ENCODE assay signal across 11 mouse cellular contexts in genomic region chr1:63899631-63900577, GRCm38 (mm10).
DNase-seq lines count a peak whose midpoint lies in the region; ATAC-seq lines count a peak whose summit lies in the region.
"Had no signal": no experiment of that assay in that cellular context is flagged by ENCODE, and none has a peak within 500 bp of the region (broad histone marks: within the 10 kb centered on the region; RNA-seq: fewer than 3 reads in every experiment).

No protein-coding gene starts in this region.

- no peak overlapping the region for H3K9ac ChIP-seq in forebrain, embryonic 14.5 days (ENCODE audit: low read length)
- no peak overlapping the region for H3K9ac ChIP-seq in forebrain, embryonic 12.5 days
- no peak overlapping the region for H3K9ac ChIP-seq in midbrain, embryonic 12.5 days (replicated peaks)
- no peak overlapping the region for H3K9ac ChIP-seq in midbrain, embryonic 14.5 days (replicated peaks; ENCODE audit: low read length)
- H3K9ac ChIP-seq: limb, embryonic 13.5 days had no signal

- peak; percentile 55 for DNase-seq in forebrain, embryonic 14.5 days (ENCODE audit: low spot score)
- DNase-seq in midbrain, embryonic 10.5 days (ENCODE audit: low spot score), result no peak
- peak; percentile 95 to 96 for DNase-seq in cerebellum, postnatal 10 days
- DNase-seq in midbrain, embryonic 14.5 days, result peak; percentile 59
- DNase-seq in natural killer cell, adult 2 months (ENCODE audit: low spot score in 2 of 2), result no peak

- 0 out of 2 replicates have a peak, but pooled peaks have one; percentile 20 for ATAC-seq in forebrain, embryonic 14.5 days
- no peak for ATAC-seq in forebrain, embryonic 12.5 days (ENCODE audit: low FRiP score)
- peak; percentile 70; the same call in 1 of the 2 replicates for ATAC-seq in midbrain, embryonic 12.5 days (ENCODE audit: low FRiP score, low read depth)
- ATAC-seq in midbrain, embryonic 14.5 days (ENCODE audit: low FRiP score, low TSS enrichment), result peak; percentile 34; the same call in 1 of the 2 replicates
- ATAC-seq in megakaryocyte progenitor cell, adult 5-6 weeks (replicated peaks; ENCODE audit: poor library complexity), result no peak

- peaks cover 11% of the 10 kb centered on the region for H3K4me1 ChIP-seq in forebrain, embryonic 14.5 days (ENCODE audit: control insufficient read depth, insufficient read depth, low read length)
- H3K4me1 ChIP-seq in forebrain, embryonic 12.5 days, result peaks cover 11% of the 10 kb centered on the region
- H3K4me1 ChIP-seq in midbrain, embryonic 12.5 days, result peaks cover 10% of the 10 kb centered on the region
- H3K4me1 ChIP-seq in midbrain, embryonic 10.5 days, result peaks cover 17% of the 10 kb centered on the region
- peaks cover 8% of the 10 kb centered on the region; the same call in 1 of the 2 replicates for H3K4me1 ChIP-seq in midbrain, embryonic 14.5 days (ENCODE audit: control insufficient read depth, insufficient read depth, low read length)
- H3K4me1 ChIP-seq: limb, embryonic 13.5 days had no signal

- H3K4me2 ChIP-seq in forebrain, embryonic 14.5 days (ENCODE audit: low read length), result no peak overlapping the region
- no peak overlapping the region for H3K4me2 ChIP-seq in forebrain, embryonic 12.5 days
- no peak overlapping the region for H3K4me2 ChIP-seq in midbrain, embryonic 12.5 days (replicated peaks)
- no peak overlapping the region for H3K4me2 ChIP-seq in midbrain, embryonic 14.5 days (ENCODE audit: low read length)
- H3K4me2 ChIP-seq: limb, embryonic 13.5 days had no signal

- H3K27ac ChIP-seq in forebrain, embryonic 14.5 days (ENCODE audit: low read depth, low read length), result no peak overlapping the region
- no peak overlapping the region for H3K27ac ChIP-seq in forebrain, embryonic 12.5 days
- H3K27ac ChIP-seq in midbrain, embryonic 12.5 days (replicated peaks), result no peak overlapping the region
- no peak overlapping the region for H3K27ac ChIP-seq in midbrain, embryonic 10.5 days (replicated peaks)
- no peak overlapping the region for H3K27ac ChIP-seq in midbrain, embryonic 14.5 days (replicated peaks; ENCODE audit: low read depth, low read length)
- H3K27ac ChIP-seq: heart, adult 2 months; limb, embryonic 13.5 days; stomach, postnatal 0 days had no signal

- no peaks in the 10 kb centered on the region for H3K9me3 ChIP-seq in forebrain, embryonic 14.5 days (replicated peaks; ENCODE audit: control insufficient read depth, low read length)
- no peaks in the 10 kb centered on the region for H3K9me3 ChIP-seq in forebrain, embryonic 12.5 days
- H3K9me3 ChIP-seq in midbrain, embryonic 12.5 days, result no peaks in the 10 kb centered on the region
- H3K9me3 ChIP-seq in midbrain, embryonic 10.5 days (replicated peaks), result no peaks in the 10 kb centered on the region
- no peaks in the 10 kb centered on the region for H3K9me3 ChIP-seq in midbrain, embryonic 14.5 days (ENCODE audit: control insufficient read depth, low read length)
- H3K9me3 ChIP-seq: limb, embryonic 13.5 days had no signal

- H3K27me3 ChIP-seq in forebrain, embryonic 14.5 days (replicated peaks; ENCODE audit: control insufficient read depth, insufficient read depth, low read length), result no peaks in the 10 kb centered on the region
- no peaks in the 10 kb centered on the region for H3K27me3 ChIP-seq in forebrain, embryonic 12.5 days
- peaks cover 55% of the 10 kb centered on the region for H3K27me3 ChIP-seq in midbrain, embryonic 12.5 days
- peaks cover 39% of the 10 kb centered on the region for H3K27me3 ChIP-seq in midbrain, embryonic 10.5 days (ENCODE audit: low read depth, poor library complexity, severe bottlenecking)
- 0 out of 2 replicates have a peak, but pooled peaks cover 17% of the 10 kb centered on the region for H3K27me3 ChIP-seq in midbrain, embryonic 14.5 days (ENCODE audit: control insufficient read depth, insufficient read depth, low read length)
- H3K27me3 ChIP-seq: limb, embryonic 13.5 days had no signal

- 38% methylated on average over 10 of the region's 10 CpGs for WGBS in forebrain, embryonic 14.5 days
- 51% methylated on average over 10 of the region's 10 CpGs for WGBS in forebrain, embryonic 12.5 days
- WGBS in midbrain, embryonic 12.5 days, result 46% methylated on average over 10 of the region's 10 CpGs
- WGBS in midbrain, embryonic 10.5 days, result 63% methylated on average over 10 of the region's 10 CpGs
- 25% methylated on average over 10 of the region's 10 CpGs for WGBS in midbrain, embryonic 14.5 days

- no peak overlapping the region for H3K4me3 ChIP-seq in forebrain, embryonic 14.5 days (ENCODE audit: low read depth, low read length)
- H3K4me3 ChIP-seq in forebrain, embryonic 12.5 days (replicated peaks), result no peak overlapping the region
- no peak overlapping the region for H3K4me3 ChIP-seq in midbrain, embryonic 12.5 days
- no peak overlapping the region for H3K4me3 ChIP-seq in midbrain, embryonic 10.5 days
- no peak overlapping the region for H3K4me3 ChIP-seq in midbrain, embryonic 14.5 days (replicated peaks; ENCODE audit: low read depth, low read length)
- H3K4me3 ChIP-seq: heart, adult 2 months; limb, embryonic 13.5 days had no signal

- H3K36me3 ChIP-seq in forebrain, embryonic 14.5 days (ENCODE audit: control insufficient read depth, insufficient read depth, low read length), result no peaks in the 10 kb centered on the region
- no peaks in the 10 kb centered on the region for H3K36me3 ChIP-seq in forebrain, embryonic 12.5 days (replicated peaks)
- H3K36me3 ChIP-seq in midbrain, embryonic 12.5 days, result no peaks in the 10 kb centered on the region
- H3K36me3 ChIP-seq in midbrain, embryonic 10.5 days, result no peaks in the 10 kb centered on the region
- no peaks in the 10 kb centered on the region for H3K36me3 ChIP-seq in midbrain, embryonic 14.5 days (ENCODE audit: control insufficient read depth, insufficient read depth, low read length)
- H3K36me3 ChIP-seq: limb, embryonic 13.5 days had no signal

Comparison
In these comparisons a context has a peak if more than half of its experiments do, and no peak if none do; other contexts are left out.
1. ATAC-seq: peak in forebrain, embryonic 14.5 days (single experiment), midbrain, embryonic 12.5 days (single experiment) and midbrain, embryonic 14.5 days (single experiment); none in forebrain, embryonic 12.5 days (single experiment) and megakaryocyte progenitor cell, adult 5-6 weeks (single experiment).
2. DNase-seq: peak in forebrain, embryonic 14.5 days (single experiment), cerebellum, postnatal 10 days (2 of 2) and midbrain, embryonic 14.5 days (single experiment); none in midbrain, embryonic 10.5 days (single experiment) and natural killer cell, adult 2 months (0 of 2).